Mouse (Mus musculus) neural tube, embryonic 10.5 days (tissue): ENCODE results near the gene Ctsj.
"Not testable (repeated sequence)": the region's sequence is repeated elsewhere in the genome, so short reads cannot be mapped to it uniquely, and the experiment has no call there.

Experiments
- DNase-seq: peaks from one replicate; pipeline ENCODE4 v3.0.0-alpha.2; 2017; ENCODE audit warnings: low spot score; ENCODE audit errors: extremely low spot score

Ctsj gene

GRCm38 (mm10) chr13:61005859-61006258 lies at the start of gene Ctsj:
Ctsj (minus strand) TSS chr13:61005959.
- no peak for DNase-seq

GRCm38 (mm10) chr13:61040531-61040930 lies 34.8 kb upstream of the Ctsj start, which contains the start of gene Ctsq:
Ctsq (minus strand) TSS chr13:61040631.
- no peak for DNase-seq

GRCm38 (mm10) chr13:61022785-61023184 lies 17.0 kb upstream of the Ctsj start:
- DNase-seq, result no peak

GRCm38 (mm10) chr13:61021844-61022243 lies 16.1 kb upstream of the Ctsj start:
- no peak for DNase-seq

- no peak for DNase-seq
These were observed 4.4 kb upstream of the Ctsj start for GRCm38 (mm10) chr13:61010171-61010570.

- DNase-seq, result no peak
These were observed 8.2 kb downstream of the Ctsj start for GRCm38 (mm10) chr13:60997600-60997999.

- not testable (repeated sequence) for DNase-seq
These were observed 18.8 kb downstream of the Ctsj start for GRCm38 (mm10) chr13:60986915-60987314.

GRCm38 (mm10) chr13:60972319-60972718 lies 33.4 kb downstream of the Ctsj start:
- DNase-seq, result not testable (repeated sequence)

GRCm38 (mm10) chr13:60963985-60964384 lies 41.8 kb downstream of the Ctsj start:
- DNase-seq, result not testable (repeated sequence)

GRCm38 (mm10) chr13:60961706-60962105 lies 44.1 kb downstream of the Ctsj start:
- DNase-seq, result no peak
